Mouse (Mus musculus) ES-E14 (cell line): ENCODE measurements around the gene Gm27029.

Experiments
- HCFC1 ChIP-seq: IDR thresholded peaks from 2 replicates; pipeline ENCODE4 v1.6.1; 2012; ENCODE audit warnings: low read length, inconsistent platforms, borderline replicate concordance; ENCODE audit not compliant: insufficient read depth
- MAFK ChIP-seq: IDR thresholded peaks from 2 replicates; pipeline ENCODE4 v1.6.1; 2014; ENCODE audit warnings: mild to moderate bottlenecking, low read depth, low read length, inconsistent platforms; ENCODE audit not compliant: insufficient read depth
- ZNF384 ChIP-seq: IDR thresholded peaks from 2 replicates; pipeline ENCODE4 v1.6.1; 2012; ENCODE audit warnings: low read depth, low read length, inconsistent platforms

DNA sequence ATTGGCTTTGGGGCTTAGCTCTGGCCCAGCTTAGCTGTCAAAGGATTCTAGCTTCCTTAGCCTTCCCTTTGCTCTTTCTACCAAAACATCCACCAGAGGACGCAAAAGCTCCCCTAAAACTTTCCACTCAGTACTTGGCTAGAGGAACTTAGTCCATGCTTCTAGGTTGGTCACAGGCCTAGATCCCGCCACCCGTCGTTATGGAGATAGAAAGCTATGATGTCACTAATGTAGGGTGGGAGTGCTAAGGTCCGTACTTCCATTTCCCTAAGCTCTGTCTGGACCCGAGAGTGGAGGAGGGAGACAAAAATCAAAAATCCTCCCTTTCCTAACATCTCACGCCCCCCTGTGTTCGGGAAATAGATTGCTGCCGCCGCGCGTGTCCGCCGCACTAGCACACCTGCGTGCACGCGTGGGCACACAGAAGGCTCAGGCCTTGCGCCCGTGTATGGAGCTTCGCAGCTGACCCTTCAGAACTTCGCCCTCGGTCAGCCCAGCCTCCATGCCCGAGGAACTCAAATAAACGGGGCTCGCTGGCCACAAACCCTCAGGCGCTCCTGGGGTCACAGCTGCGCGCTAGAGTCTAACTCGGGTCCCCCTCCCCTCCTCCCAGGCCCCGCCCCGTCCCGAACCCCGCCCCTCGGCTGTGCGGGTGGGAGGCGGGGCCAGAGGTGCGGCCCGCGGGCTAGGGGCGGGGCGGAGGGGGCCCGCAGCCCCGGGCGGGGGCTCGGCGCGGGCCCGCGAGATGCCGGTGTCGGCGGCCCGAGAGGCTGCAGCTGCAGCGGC is 43.1 kb upstream of the Gm27029 start:
- TF ChIP-seq ZNF384 (no peak), HCFC1 (0 out of 2 replicates have a peak, but pooled peaks have one; percentile 15), MAFK (no peak)
